ENCODE assay signal across 17 mouse cellular contexts in genomic region chr15:99095356-99095755, GRCm38 (mm10). TPM values are rescaled to one million over a fixed set of nuclear protein-coding genes. Genes with fewer than 3 reads are reported as not detected.
DNase-seq lines count a peak whose midpoint lies in the region; ATAC-seq and TF ChIP-seq lines count a peak whose summit lies in the region.
"Had no signal": no experiment of that assay in that cellular context is flagged by ENCODE, and none has a peak within 500 bp of the region (broad histone marks: within the 10 kb centered on the region; RNA-seq: fewer than 3 reads in every experiment).

No protein-coding gene starts in this region.

- peak overlapping the region; percentile 69 for H3K27ac ChIP-seq in hindbrain, embryonic 11.5 days (ENCODE audit: low read depth, low read length)
- no peak overlapping the region for H3K27ac ChIP-seq in hindbrain, embryonic 14.5 days
- H3K27ac ChIP-seq in embryonic facial prominence, embryonic 10.5 days (replicated peaks) = no peak overlapping the region
- no peak overlapping the region for H3K27ac ChIP-seq in forebrain, postnatal 0 days (ENCODE audit: low read depth, low read length)
- H3K27ac ChIP-seq: embryonic facial prominence, embryonic 12.5 days; layer of hippocampus, adult 2 months; liver, embryonic 13.5 days had no signal

- H3K4me3 ChIP-seq in hindbrain, embryonic 11.5 days (ENCODE audit: low read depth, low read length) = peak overlapping the region; percentile 13; the same call in 1 of the 2 replicates
- no peak overlapping the region for H3K4me3 ChIP-seq in hindbrain, embryonic 14.5 days (replicated peaks; ENCODE audit: low read length)
- H3K4me3 ChIP-seq in embryonic facial prominence, embryonic 10.5 days = peak overlapping the region; percentile 41
- H3K4me3 ChIP-seq in forebrain, postnatal 0 days (ENCODE audit: low read depth, low read length) = no peak overlapping the region
- H3K4me3 ChIP-seq: layer of hippocampus, adult 2 months; liver, embryonic 13.5 days had no signal

- ATAC-seq in hindbrain, embryonic 11.5 days (ENCODE audit: low FRiP score) = no peak
- ATAC-seq in hindbrain, embryonic 14.5 days (ENCODE audit: low FRiP score) = no peak
- no peak for ATAC-seq in forebrain, postnatal 0 days
- ATAC-seq: intestine, embryonic 16.5 days had no signal

- H3K27me3 ChIP-seq in hindbrain, embryonic 11.5 days (ENCODE audit: control insufficient read depth, insufficient read depth, low read length) = peaks cover 46% of the 10 kb centered on the region
- H3K27me3 ChIP-seq in hindbrain, embryonic 14.5 days (ENCODE audit: control insufficient read depth, insufficient read depth, low read length) = peaks cover 73% of the 10 kb centered on the region
- H3K27me3 ChIP-seq in embryonic facial prominence, embryonic 10.5 days (replicated peaks; ENCODE audit: low read depth, poor library complexity, severe bottlenecking) = peaks cover 98% of the 10 kb centered on the region
- peaks cover 53% of the 10 kb centered on the region for H3K27me3 ChIP-seq in forebrain, postnatal 0 days (ENCODE audit: insufficient read depth, low read length)
- H3K27me3 ChIP-seq: CH12.LX had no signal

- H3K4me2 ChIP-seq in hindbrain, embryonic 11.5 days (replicated peaks; ENCODE audit: low read depth, low read length) = peak overlapping the region; percentile 32; the same call in 1 of the 2 replicates
- H3K4me2 ChIP-seq in hindbrain, embryonic 14.5 days (replicated peaks) = no peak overlapping the region
- H3K4me2 ChIP-seq in forebrain, postnatal 0 days (ENCODE audit: low read depth) = 0 out of 2 replicates have a peak overlapping the region, but pooled peaks have one; percentile 27
- H3K4me2 ChIP-seq: liver, embryonic 13.5 days had no signal

- 2% methylated on average over 6 of the region's 6 CpGs for WGBS in hindbrain, embryonic 11.5 days
- WGBS in hindbrain, embryonic 14.5 days = 5% methylated on average over 6 of the region's 6 CpGs
- WGBS in embryonic facial prominence, embryonic 10.5 days = 3% methylated on average over 6 of the region's 6 CpGs
- WGBS in forebrain, postnatal 0 days = 23% methylated on average over 6 of the region's 6 CpGs

- peak; percentile 37 for DNase-seq in hindbrain, embryonic 11.5 days (ENCODE audit: low spot score)
- no peak for DNase-seq in hindbrain, embryonic 14.5 days (ENCODE audit: low spot score)
- DNase-seq in embryonic facial prominence, embryonic 10.5 days (ENCODE audit: low spot score) = peak; percentile 21
- no peak for DNase-seq in forebrain, postnatal 0 days
- DNase-seq in neural tube, embryonic 10.5 days (ENCODE audit: extremely low spot score, low spot score) = peak; percentile 50
- no peak for DNase-seq in thymus, postnatal 14 days
- DNase-seq in left cerebral cortex, postnatal 10 days (ENCODE audit: extremely low spot score in 1 of 2, low spot score in 2 of 2) = no peak
- DNase-seq: cerebellum, postnatal 36 days; gastrocnemius, postnatal 25 days; liver, embryonic 13.5 days; lung, postnatal 10 days had no signal

- no peak overlapping the region for H3K9ac ChIP-seq in hindbrain, embryonic 11.5 days (ENCODE audit: low read depth, low read length)
- no peak overlapping the region for H3K9ac ChIP-seq in hindbrain, embryonic 14.5 days
- H3K9ac ChIP-seq in forebrain, postnatal 0 days = no peak overlapping the region
- H3K9ac ChIP-seq: embryonic facial prominence, embryonic 12.5 days; liver, embryonic 13.5 days had no signal

- no peaks in the 10 kb centered on the region for H3K9me3 ChIP-seq in hindbrain, embryonic 11.5 days (ENCODE audit: control insufficient read depth, low read length)
- H3K9me3 ChIP-seq in hindbrain, embryonic 14.5 days (ENCODE audit: control insufficient read depth, low read length) = no peaks in the 10 kb centered on the region
- H3K9me3 ChIP-seq in embryonic facial prominence, embryonic 10.5 days = no peaks in the 10 kb centered on the region
- no peaks in the 10 kb centered on the region for H3K9me3 ChIP-seq in forebrain, postnatal 0 days (ENCODE audit: low read length)
- H3K9me3 ChIP-seq: embryonic facial prominence, embryonic 12.5 days; liver, embryonic 13.5 days had no signal

- TF ChIP-seq CTCF in forebrain, postnatal 0 days (IDR thresholded peaks at IDR 0.05; ENCODE audit: low read depth) = no peak

- H3K4me1 ChIP-seq in hindbrain, embryonic 11.5 days (replicated peaks; ENCODE audit: control insufficient read depth, insufficient read depth, low read length) = peaks cover 30% of the 10 kb centered on the region
- H3K4me1 ChIP-seq in hindbrain, embryonic 14.5 days (replicated peaks; ENCODE audit: control insufficient read depth, insufficient read depth, low read length) = peaks cover 51% of the 10 kb centered on the region
- peaks cover 79% of the 10 kb centered on the region for H3K4me1 ChIP-seq in embryonic facial prominence, embryonic 10.5 days
- 0 out of 2 replicates have a peak, but pooled peaks cover 15% of the 10 kb centered on the region for H3K4me1 ChIP-seq in forebrain, postnatal 0 days (ENCODE audit: insufficient read depth)

- intact Hi-C loops in left cerebral cortex, postnatal 10 days (cut with DNase I) = no loop called here

- no peaks in the 10 kb centered on the region for H3K36me3 ChIP-seq in hindbrain, embryonic 11.5 days (ENCODE audit: control insufficient read depth, insufficient read depth, low read length)
- H3K36me3 ChIP-seq in hindbrain, embryonic 14.5 days (replicated peaks; ENCODE audit: control insufficient read depth, insufficient read depth) = no peaks in the 10 kb centered on the region
- no peaks in the 10 kb centered on the region for H3K36me3 ChIP-seq in embryonic facial prominence, embryonic 10.5 days (replicated peaks)
- no peaks in the 10 kb centered on the region for H3K36me3 ChIP-seq in forebrain, postnatal 0 days (ENCODE audit: insufficient read depth)
- H3K36me3 ChIP-seq: embryonic facial prominence, embryonic 12.5 days; liver, embryonic 13.5 days had no signal

RNA-seq across cellular contexts. Expression of gene Dnajc22, which starts 2.4 kb away (rescaled TPM):
- polyA plus RNA-seq in hindbrain, embryonic 11.5 days (2014; fragmentation: Nextera tagmentation; extraction: Ambion mirVana) = 1.2 and 3.3 TPM in 2 replicates
- polyA plus RNA-seq in hindbrain, embryonic 14.5 days (2014; fragmentation: Nextera tagmentation; extraction: Ambion mirVana) = 0.52 and 1.0 TPM in 2 replicates
- polyA plus RNA-seq in embryonic facial prominence, embryonic 10.5 days (2016; fragmentation: Nextera tagmentation; extraction: Ambion mirVana) = 1.1 and 1.6 TPM in 2 replicates
- total RNA-seq in forebrain, postnatal 0 days (2014; rRNA removed) = 0.38 and 0.71 TPM in 2 replicates
- 0.15 and 0.51 TPM in 2 replicates for polyA plus RNA-seq in forebrain, postnatal 0 days (2015; fragmentation: Nextera tagmentation; extraction: Ambion mirVana)
- not detected for total RNA-seq in left cerebral cortex, postnatal 10 days (2021)

RNA-seq across cellular contexts. Expression of gene C1ql4, which starts 7.7 kb away (rescaled TPM):
- 10.2 and 12.4 TPM in 2 replicates for polyA plus RNA-seq in hindbrain, embryonic 11.5 days (2014; fragmentation: Nextera tagmentation; extraction: Ambion mirVana)
- 4.7 and 6.6 TPM in 2 replicates for polyA plus RNA-seq in hindbrain, embryonic 14.5 days (2014; fragmentation: Nextera tagmentation; extraction: Ambion mirVana)
- 0.36 and 0.52 TPM in 2 replicates for polyA plus RNA-seq in embryonic facial prominence, embryonic 10.5 days (2016; fragmentation: Nextera tagmentation; extraction: Ambion mirVana)
- total RNA-seq in forebrain, postnatal 0 days (2014; rRNA removed) = 0.23 and 0.48 TPM in 2 replicates
- polyA plus RNA-seq in forebrain, postnatal 0 days (2015; fragmentation: Nextera tagmentation; extraction: Ambion mirVana) = 0.40 TPM in 1 of 2 replicates, not detected in the other
- total RNA-seq in left cerebral cortex, postnatal 10 days (2021) = not detected
- total RNA-seq: CH12.LX; gastrocnemius, postnatal 25 days; heart, postnatal 10 days; layer of hippocampus, adult 2 months; left cerebral cortex, adult 8-10 months had no signal
- polyA plus RNA-seq: liver, embryonic 13.5 days had no signal

RNA-seq across cellular contexts. Expression of gene Troap, which starts 21.0 kb away (rescaled TPM):
- 19.1 and 22.9 TPM in 2 replicates for polyA plus RNA-seq in hindbrain, embryonic 11.5 days (2014; fragmentation: Nextera tagmentation; extraction: Ambion mirVana)
- polyA plus RNA-seq in hindbrain, embryonic 14.5 days (2014; fragmentation: Nextera tagmentation; extraction: Ambion mirVana) = 3.7 and 4.0 TPM in 2 replicates
- polyA plus RNA-seq in embryonic facial prominence, embryonic 10.5 days (2016; fragmentation: Nextera tagmentation; extraction: Ambion mirVana) = 49.8 and 53.1 TPM in 2 replicates
- 1.5 and 3.9 TPM in 2 replicates for total RNA-seq in forebrain, postnatal 0 days (2014; rRNA removed)
- 2.7 and 3.1 TPM in 2 replicates for polyA plus RNA-seq in forebrain, postnatal 0 days (2015; fragmentation: Nextera tagmentation; extraction: Ambion mirVana)
- total RNA-seq in left cerebral cortex, postnatal 10 days (2021) = 1 to 10 TPM; 1.4 to 2.2 TPM

RNA-seq across cellular contexts. Expression of gene Spats2, which starts 30.4 kb away (rescaled TPM):
- 59.5 and 64.9 TPM in 2 replicates for polyA plus RNA-seq in hindbrain, embryonic 11.5 days (2014; fragmentation: Nextera tagmentation; extraction: Ambion mirVana)
- 33.7 and 33.8 TPM in 2 replicates for polyA plus RNA-seq in hindbrain, embryonic 14.5 days (2014; fragmentation: Nextera tagmentation; extraction: Ambion mirVana)
- polyA plus RNA-seq in embryonic facial prominence, embryonic 10.5 days (2016; fragmentation: Nextera tagmentation; extraction: Ambion mirVana) = 60.1 and 62.1 TPM in 2 replicates
- total RNA-seq in forebrain, postnatal 0 days (2014; rRNA removed) = 28.9 and 29.6 TPM in 2 replicates
- 21.8 and 24.4 TPM in 2 replicates for polyA plus RNA-seq in forebrain, postnatal 0 days (2015; fragmentation: Nextera tagmentation; extraction: Ambion mirVana)
- total RNA-seq in left cerebral cortex, postnatal 10 days (2021) = 10 to 100 TPM; 34.4 to 36.4 TPM

RNA-seq across cellular contexts. Expression of gene Prph, which starts 40.4 kb away (rescaled TPM):
- 17.2 and 20.9 TPM in 2 replicates for polyA plus RNA-seq in hindbrain, embryonic 11.5 days (2014; fragmentation: Nextera tagmentation; extraction: Ambion mirVana)
- polyA plus RNA-seq in hindbrain, embryonic 14.5 days (2014; fragmentation: Nextera tagmentation; extraction: Ambion mirVana) = 77.9 and 79.5 TPM in 2 replicates
- 3.7 and 6.3 TPM in 2 replicates for polyA plus RNA-seq in embryonic facial prominence, embryonic 10.5 days (2016; fragmentation: Nextera tagmentation; extraction: Ambion mirVana)
- total RNA-seq in forebrain, postnatal 0 days (2014; rRNA removed) = 1.7 and 2.3 TPM in 2 replicates
- 2.3 and 2.4 TPM in 2 replicates for polyA plus RNA-seq in forebrain, postnatal 0 days (2015; fragmentation: Nextera tagmentation; extraction: Ambion mirVana)
- total RNA-seq in left cerebral cortex, postnatal 10 days (2021) = 1 to 10 TPM; 5.5 to 5.9 TPM

Comparison
In these comparisons a context has a peak if more than half of its experiments do, and no peak if none do; other contexts are left out.
1. DNase-seq: peak in hindbrain, embryonic 11.5 days (single experiment), embryonic facial prominence, embryonic 10.5 days (single experiment) and neural tube, embryonic 10.5 days (single experiment); none in hindbrain, embryonic 14.5 days (single experiment), forebrain, postnatal 0 days (single experiment), thymus, postnatal 14 days (single experiment) and left cerebral cortex, postnatal 10 days (0 of 2).
2. H3K4me3 ChIP-seq: peak in hindbrain, embryonic 11.5 days (single experiment) and embryonic facial prominence, embryonic 10.5 days (single experiment); none in hindbrain, embryonic 14.5 days (single experiment) and forebrain, postnatal 0 days (single experiment).